Mouse (Mus musculus): ENCODE results near the gene Defb28.

GRCm38 (mm10) chr2:152480881-152481280 lies 37.2 kb upstream of the Defb28 start:
- TF ChIP-seq CTCF (IDR thresholded peaks at IDR 0.05; ENCODE audit: borderline replicate concordance, control insufficient read depth, extremely low read depth, insufficient read depth, low read length, poor library complexity) (no peak), POLR2A (IDR thresholded peaks at IDR 0.05; ENCODE audit: control insufficient read depth, extremely low read depth, insufficient read depth, low read length, poor library complexity) (no peak)
